Comparison of ENCODE assay signal across 8 mouse cellular contexts in genomic region chrX:56346176-56346931, GRCm38 (mm10). TPM values are rescaled to one million over a fixed set of nuclear protein-coding genes. Genes with fewer than 3 reads are reported as not detected.
DNase-seq lines count a peak whose midpoint lies in the region; ATAC-seq lines count a peak whose summit lies in the region.

Zfp449 (plus strand) TSS chrX:56346400.

- H3K4me1 ChIP-seq in hindbrain, embryonic 10.5 days (replicated peaks), result 0 out of 2 replicates have a peak, but pooled peaks cover 3% of the 10 kb centered on the region
- H3K4me1 ChIP-seq in lung, embryonic 16.5 days (replicated peaks; ENCODE audit: control insufficient read depth, insufficient read depth, low read length), result no peaks in the 10 kb centered on the region

- no peaks in the 10 kb centered on the region for H3K27me3 ChIP-seq in hindbrain, embryonic 10.5 days (ENCODE audit: insufficient read depth, poor library complexity, severe bottlenecking)
- no peaks in the 10 kb centered on the region for H3K27me3 ChIP-seq in lung, embryonic 16.5 days (ENCODE audit: control insufficient read depth, insufficient read depth, low read depth, low read length)

- peak; percentile 100 for ATAC-seq in frontal cortex, adult (ENCODE audit: low TSS enrichment)
- peak; percentile 97 for ATAC-seq in lung, embryonic 16.5 days (ENCODE audit: low read depth)

- H3K27ac ChIP-seq in hindbrain, embryonic 10.5 days, result peak within 1 kb of the TSS; percentile 85
- peak within 1 kb of the TSS; percentile 52 for H3K27ac ChIP-seq in lung, embryonic 16.5 days (ENCODE audit: low read length)

- WGBS in hindbrain, embryonic 10.5 days, result 17% methylated on average over 39 of the region's 39 CpGs
- 19% methylated on average over 36 of the region's 39 CpGs for WGBS in lung, embryonic 16.5 days

- peak within 1 kb of the TSS; percentile 73 for H3K9ac ChIP-seq in lung, embryonic 16.5 days (ENCODE audit: low read length)

- peaks cover 12% of the 10 kb centered on the region; the same call in 1 of the 2 replicates for H3K36me3 ChIP-seq in hindbrain, embryonic 10.5 days
- H3K36me3 ChIP-seq in lung, embryonic 16.5 days (ENCODE audit: control insufficient read depth, insufficient read depth, low read length), result no peaks in the 10 kb centered on the region

- 0 out of 2 replicates have a peak, but pooled peaks cover 3% of the 10 kb centered on the region for H3K9me3 ChIP-seq in hindbrain, embryonic 10.5 days
- no peaks in the 10 kb centered on the region for H3K9me3 ChIP-seq in lung, embryonic 16.5 days (ENCODE audit: control insufficient read depth, low read length)

- peak; percentile 87 for DNase-seq in Muller cell, postnatal 12 days (ENCODE audit: inconsistent ontology term)
- DNase-seq in cerebellum, adult 9-10 months, result peak; percentile 76
- DNase-seq in hindbrain, embryonic 10.5 days (ENCODE audit: low spot score), result peak; percentile 84
- DNase-seq in layer of hippocampus, adult 9-11 months, result peak; percentile 85
- peak; percentile 83 for DNase-seq in ovary, postnatal 36 days (ENCODE audit: low spot score)
- peak; percentile 78 for DNase-seq in thymus, postnatal 14 days

- H3K4me2 ChIP-seq in lung, embryonic 16.5 days (ENCODE audit: low read depth, low read length), result peak within 1 kb of the TSS; percentile 57

- H3K4me3 ChIP-seq in hindbrain, embryonic 10.5 days, result peak within 1 kb of the TSS; percentile 62
- peak within 1 kb of the TSS; percentile 65 for H3K4me3 ChIP-seq in lung, embryonic 16.5 days (ENCODE audit: low read length)

RNA-seq across cellular contexts. Expression of gene Zfp449, which starts in this region (rescaled TPM):
- polyA plus RNA-seq in hindbrain, embryonic 10.5 days (2016; fragmentation: Nextera tagmentation; extraction: Ambion mirVana), result 5.2 and 6.1 TPM in 2 replicates
- 7.2 and 8.2 TPM in 2 replicates for polyA plus RNA-seq in lung, embryonic 16.5 days (2015; fragmentation: Nextera tagmentation; extraction: Ambion mirVana)

Comparison
In these comparisons a context has a peak if more than half of its experiments do, and no peak if none do; other contexts are left out.
1. Peak in every context shown above with its lines: DNase-seq, ATAC-seq, H3K4me3 ChIP-seq and H3K27ac ChIP-seq.